Mouse (Mus musculus): Measurements from ENCODE around the gene Fyn. TPM values are rescaled to one million over a fixed set of nuclear protein-coding genes. Genes with fewer than 3 reads are reported as not detected.

Fyn gene
- total and polyA plus RNA-seq, 3 experiments: 14.9 to 42.4 (median 19.9) TPM

GRCm38 (mm10) chr10:39406798-39407189, 38.1 kb downstream of the Fyn start:
- in situ Hi-C loops (cut with MboI; ENCODE audit: low pct_ligation_motif_present, low pct_unique_long_range_greater_than_20kb, low sequenced_read_pairs): no loop called here
- Histone ChIP-seq H3K4me1 (ENCODE audit: control insufficient read depth in 1 of 2, insufficient read depth in 2 of 2) (peaks cover 5 to 25% of the 10 kb centered on the region in 2 experiments), H3K79me2 (replicated peaks; ENCODE audit: control insufficient read depth, extremely low read depth, insufficient read depth, poor library complexity, severe bottlenecking) (no peaks in the 10 kb centered on the region; the same call in 1 of the 2 replicates), H3K9ac (ENCODE audit: insufficient read depth, low read depth) (no peak overlapping the region), H3K4me2 (ENCODE audit: insufficient read depth, low read depth, poor library complexity, severe bottlenecking) (no peak overlapping the region), H3K9me3 (replicated peaks; ENCODE audit: low read length) (peaks cover 4% of the 10 kb centered on the region), H3K27me3 (replicated peaks) (no peaks in the 10 kb centered on the region), H3K4me3 (replicated peaks in 1 of 3; ENCODE audit: low read depth in 2 of 3, low read length in 2 of 3, poor library complexity in 1 of 3) (no peak overlapping the region), H3K36me3 (replicated peaks in 1 of 2; ENCODE audit: control insufficient read depth in 1 of 2, insufficient read depth in 1 of 2, low read length in 1 of 2) (peaks cover 0 to 47% of the 10 kb centered on the region in 2 experiments), H3K27ac (ENCODE audit: insufficient read depth, low read depth) (no peak overlapping the region)
- no peak for DNase-seq (ENCODE audit: extremely low read depth)
- TF ChIP-seq ELF1 (IDR thresholded peaks at IDR 0.05; ENCODE audit: low read depth, low read length) (no peak), E2F4 (IDR thresholded peaks at IDR 0.05; ENCODE audit: insufficient replicate concordance, low read depth, low read length) (no peak), JUND (conservative IDR thresholded peaks at IDR 0.05; ENCODE audit: low read depth, low read length) (no peak), RAD21 (IDR thresholded peaks at IDR 0.05; ENCODE audit: low read depth, low read length) (no peak), JUN (IDR thresholded peaks at IDR 0.05; ENCODE audit: insufficient read depth, low read depth, low read length) (no peak), ZKSCAN1 (IDR thresholded peaks at IDR 0.05; ENCODE audit: borderline replicate concordance, low read depth, low read length) (no peak), IRF4 (IDR thresholded peaks at IDR 0.05; ENCODE audit: low read depth, low read length) (no peak), GABPA (IDR thresholded peaks at IDR 0.05; ENCODE audit: insufficient replicate concordance, low read depth, low read length) (no peak), MYC (IDR thresholded peaks at IDR 0.05; ENCODE audit: low read depth, low read length) (no peak), POLR2A (IDR thresholded peaks at IDR 0.05; ENCODE audit: low read depth, low read length) (no peak), NRF1 (IDR thresholded peaks at IDR 0.05; ENCODE audit: low read depth, low read length) (no peak), KAT2A (IDR thresholded peaks at IDR 0.05; ENCODE audit: insufficient replicate concordance, low read length) (no peak), HCFC1 (IDR thresholded peaks at IDR 0.05; ENCODE audit: low read depth, low read length) (no peak), SIN3A (IDR thresholded peaks at IDR 0.05; ENCODE audit: low read length) (no peak), MEF2A (IDR thresholded peaks at IDR 0.05; ENCODE audit: borderline replicate concordance, low read depth, low read length) (no peak), ETS1 (conservative IDR thresholded peaks at IDR 0.05; ENCODE audit: low read depth, low read length) (no peak), CTCF (conservative IDR thresholded peaks at IDR 0.05 in 1 of 2, IDR thresholded peaks at IDR 0.05 in 1 of 2; ENCODE audit: low read depth in 2 of 2, low read length in 2 of 2) (no peak), PAX5 (IDR thresholded peaks at IDR 0.05; ENCODE audit: low read length) (no peak)
- dilution Hi-C loops (cut with MboI; ENCODE audit: extremely low pct_ligation_motif_present, extremely low pct_unique_long_range_greater_than_20kb, low sequenced_read_pairs): no loop called here

- Histone ChIP-seq H3K4me1 (ENCODE audit: control insufficient read depth in 1 of 2, insufficient read depth in 2 of 2) (peaks cover 12 to 25% of the 10 kb centered on the region in 2 experiments), H3K27me3 (replicated peaks) (no peaks in the 10 kb centered on the region), H3K36me3 (replicated peaks in 1 of 2; ENCODE audit: control insufficient read depth in 1 of 2, insufficient read depth in 1 of 2, low read length in 1 of 2) (peaks cover 0 to 41% of the 10 kb centered on the region in 2 experiments), H3K4me3 (replicated peaks in 1 of 3; ENCODE audit: low read depth in 2 of 3, low read length in 2 of 3, poor library complexity in 1 of 3) (no peak overlapping the region), H3K4me2 (ENCODE audit: insufficient read depth, low read depth, poor library complexity, severe bottlenecking) (no peak overlapping the region), H3K79me2 (replicated peaks; ENCODE audit: control insufficient read depth, extremely low read depth, insufficient read depth, poor library complexity, severe bottlenecking) (no peaks in the 10 kb centered on the region; the same call in 1 of the 2 replicates), H3K9ac (ENCODE audit: insufficient read depth, low read depth) (no peak overlapping the region), H3K27ac (ENCODE audit: insufficient read depth, low read depth) (no peak overlapping the region), H3K9me3 (replicated peaks; ENCODE audit: low read length) (peaks cover 2% of the 10 kb centered on the region)
- in situ Hi-C loops (cut with MboI; ENCODE audit: low pct_ligation_motif_present, low pct_unique_long_range_greater_than_20kb, low sequenced_read_pairs) (no loop called here), dilution Hi-C loops (cut with MboI; ENCODE audit: extremely low pct_ligation_motif_present, extremely low pct_unique_long_range_greater_than_20kb, low sequenced_read_pairs) (no loop called here)
- TF ChIP-seq E2F4 (IDR thresholded peaks at IDR 0.05; ENCODE audit: insufficient replicate concordance, low read depth, low read length) (no peak), SIN3A (IDR thresholded peaks at IDR 0.05; ENCODE audit: low read length) (no peak), MAFK (IDR thresholded peaks at IDR 0.05; ENCODE audit: insufficient replicate concordance, low read length) (no peak), ETS1 (conservative IDR thresholded peaks at IDR 0.05; ENCODE audit: low read depth, low read length) (no peak), BHLHE40 (IDR thresholded peaks at IDR 0.05; ENCODE audit: low read depth, low read length) (no peak)
- DNase-seq (ENCODE audit: extremely low read depth): no peak
Observed at GRCm38 (mm10) chr10:39407553-39407952, 38.9 kb downstream of the Fyn start.
